Mouse (Mus musculus): ENCODE measurements around the gene Spata25. TPM values are rescaled to one million over a fixed set of nuclear protein-coding genes. Genes with fewer than 3 reads are reported as not detected.

The Spata25 gene
- polyA plus RNA-seq, 1 experiment from 2014 or later, result not detected

- Histone ChIP-seq H3K27ac (ENCODE audit: low read depth) (no peak overlapping the region), H3K9me3 (ENCODE audit: low read length) (no peaks in the 10 kb centered on the region), H3K4me2 (ENCODE audit: low read depth, low read length) (no peak overlapping the region), H3K4me1 (ENCODE audit: insufficient read depth) (peaks cover 3% of the 10 kb centered on the region), H3K9ac (replicated peaks) (no peak overlapping the region), H3K4me3 (ENCODE audit: low read depth, low read length) (no peak overlapping the region), H3K36me3 (replicated peaks; ENCODE audit: insufficient read depth, low read length) (no peaks in the 10 kb centered on the region), H3K27me3 (ENCODE audit: insufficient read depth, low read length) (peaks cover 6% of the 10 kb centered on the region; the same call in 1 of the 2 replicates)
- no peak for TF ChIP-seq CTCF (IDR thresholded peaks at IDR 0.05; ENCODE audit: low read depth)
- TF ChIP-seq EP300 (IDR thresholded peaks at IDR 0.05; ENCODE audit: low read depth), result no peak
- DNase-seq (no peak), ATAC-seq (no peak)
- WGBS (ENCODE audit: insufficient replicate concordance), result 79% methylated on average over 7 of the region's 7 CpGs
These were observed 49.5 kb downstream of the Spata25 start for GRCm38 (mm10) chr2:164778809-164779208.

- ATAC-seq, result no peak
- Histone ChIP-seq H3K9me3 (ENCODE audit: low read length) (no peaks in the 10 kb centered on the region), H3K27ac (ENCODE audit: low read depth) (no peak overlapping the region), H3K4me3 (ENCODE audit: low read depth, low read length) (no peak overlapping the region), H3K36me3 (replicated peaks; ENCODE audit: insufficient read depth, low read length) (peaks cover 7% of the 10 kb centered on the region; the same call in 1 of the 2 replicates), H3K4me1 (ENCODE audit: insufficient read depth) (peaks cover 8% of the 10 kb centered on the region), H3K4me2 (ENCODE audit: low read depth, low read length) (no peak overlapping the region), H3K27me3 (ENCODE audit: insufficient read depth, low read length) (peaks cover 6% of the 10 kb centered on the region; the same call in 1 of the 2 replicates), H3K9ac (replicated peaks) (no peak overlapping the region)
- DNase-seq, result no peak
- no peak for TF ChIP-seq CTCF (IDR thresholded peaks at IDR 0.05; ENCODE audit: low read depth)
- no peak for TF ChIP-seq EP300 (IDR thresholded peaks at IDR 0.05; ENCODE audit: low read depth)
- WGBS (ENCODE audit: insufficient replicate concordance), result 88% methylated on average over 11 of the region's 11 CpGs
These were observed 50.4 kb downstream of the Spata25 start for GRCm38 (mm10) chr2:164778015-164778287.

GRCm38 (mm10) chr2:164777246-164778014 lies 50.9 kb downstream of the Spata25 start:
- Histone ChIP-seq H3K27me3 (ENCODE audit: insufficient read depth, low read length) (peaks cover 6% of the 10 kb centered on the region; the same call in 1 of the 2 replicates), H3K4me2 (ENCODE audit: low read depth, low read length) (no peak overlapping the region), H3K36me3 (replicated peaks; ENCODE audit: insufficient read depth, low read length) (peaks cover 10% of the 10 kb centered on the region), H3K27ac (ENCODE audit: low read depth) (no peak overlapping the region), H3K4me3 (ENCODE audit: low read depth, low read length) (no peak overlapping the region), H3K9me3 (ENCODE audit: low read length) (no peaks in the 10 kb centered on the region), H3K9ac (replicated peaks) (no peak overlapping the region), H3K4me1 (ENCODE audit: insufficient read depth) (peaks cover 8% of the 10 kb centered on the region)
- ATAC-seq (no peak), DNase-seq (no peak)
- WGBS (ENCODE audit: insufficient replicate concordance), result 79% methylated on average over 30 of the region's 30 CpGs
- TF ChIP-seq CTCF (IDR thresholded peaks at IDR 0.05; ENCODE audit: low read depth) (no peak), EP300 (IDR thresholded peaks at IDR 0.05; ENCODE audit: low read depth) (no peak)

- no peak for TF ChIP-seq EP300 (IDR thresholded peaks at IDR 0.05; ENCODE audit: low read depth)
- no peak for TF ChIP-seq CTCF (IDR thresholded peaks at IDR 0.05; ENCODE audit: low read depth)
- Histone ChIP-seq H3K9me3 (ENCODE audit: low read length) (no peaks in the 10 kb centered on the region), H3K4me3 (ENCODE audit: low read depth, low read length) (no peak overlapping the region), H3K4me2 (ENCODE audit: low read depth, low read length) (no peak overlapping the region), H3K9ac (replicated peaks) (no peak overlapping the region), H3K27me3 (ENCODE audit: insufficient read depth, low read length) (peaks cover 6% of the 10 kb centered on the region; the same call in 1 of the 2 replicates), H3K4me1 (ENCODE audit: insufficient read depth) (peaks cover 13% of the 10 kb centered on the region), H3K27ac (ENCODE audit: low read depth) (no peak overlapping the region), H3K36me3 (replicated peaks; ENCODE audit: insufficient read depth, low read length) (peaks cover 16% of the 10 kb centered on the region)
- ATAC-seq (no peak), DNase-seq (no peak)
- 60% methylated on average over 17 of the region's 17 CpGs for WGBS (ENCODE audit: insufficient replicate concordance)
These were observed 51.5 kb downstream of the Spata25 start for GRCm38 (mm10) chr2:164776801-164777200.

Other genes starting within 250 kb of the Spata25 start
- gene Wfdc6a, start 243.1 kb downstream of the Spata25 start, polyA plus RNA-seq (2015; fragmentation: Nextera tagmentation; extraction: Ambion mirVana), result not detected in 2 replicates
- not detected in 2 replicates for gene Eppin, start 234.9 kb downstream of the Spata25 start, polyA plus RNA-seq (2015; fragmentation: Nextera tagmentation; extraction: Ambion mirVana)
- gene Wfdc6b, start 215.0 kb downstream of the Spata25 start, polyA plus RNA-seq (2015; fragmentation: Nextera tagmentation; extraction: Ambion mirVana), result not detected in 2 replicates
- not detected in 2 replicates for gene Wfdc8, start 214.9 kb downstream of the Spata25 start, polyA plus RNA-seq (2015; fragmentation: Nextera tagmentation; extraction: Ambion mirVana)
- not detected in 2 replicates for gene Wfdc16, start 189.7 kb downstream of the Spata25 start, polyA plus RNA-seq (2015; fragmentation: Nextera tagmentation; extraction: Ambion mirVana)
- gene Wfdc10, start 172.5 kb downstream of the Spata25 start, polyA plus RNA-seq (2015; fragmentation: Nextera tagmentation; extraction: Ambion mirVana), result not detected in 2 replicates
- gene Wfdc9, start 172.0 kb downstream of the Spata25 start, polyA plus RNA-seq (2015; fragmentation: Nextera tagmentation; extraction: Ambion mirVana), result not detected in 2 replicates
- not detected in 2 replicates for gene Wfdc11, start 154.4 kb downstream of the Spata25 start, polyA plus RNA-seq (2015; fragmentation: Nextera tagmentation; extraction: Ambion mirVana)
- not detected in 2 replicates for gene Wfdc13, start 143.4 kb downstream of the Spata25 start, polyA plus RNA-seq (2015; fragmentation: Nextera tagmentation; extraction: Ambion mirVana)
- gene Spint4, start 130.0 kb downstream of the Spata25 start, polyA plus RNA-seq (2015; fragmentation: Nextera tagmentation; extraction: Ambion mirVana), result not detected in 2 replicates
- gene Spint5, start 113.2 kb downstream of the Spata25 start, polyA plus RNA-seq (2015; fragmentation: Nextera tagmentation; extraction: Ambion mirVana), result not detected in 2 replicates
- 2.0 and 2.5 TPM in 2 replicates for gene Wfdc3, start 82.6 kb downstream of the Spata25 start, polyA plus RNA-seq (2015; fragmentation: Nextera tagmentation; extraction: Ambion mirVana)
- gene Dnttip1, start 82.6 kb downstream of the Spata25 start, polyA plus RNA-seq (2015; fragmentation: Nextera tagmentation; extraction: Ambion mirVana), result 33.7 and 34.2 TPM in 2 replicates
- gene Ube2c, start 58.6 kb downstream of the Spata25 start, polyA plus RNA-seq (2015; fragmentation: Nextera tagmentation; extraction: Ambion mirVana), result 243 and 277 TPM in 2 replicates
- gene Tnnc2, start 48.6 kb downstream of the Spata25 start, polyA plus RNA-seq (2015; fragmentation: Nextera tagmentation; extraction: Ambion mirVana), result 6.5 and 127 TPM in 2 replicates
- gene Snx21, start 42.7 kb downstream of the Spata25 start, polyA plus RNA-seq (2015; fragmentation: Nextera tagmentation; extraction: Ambion mirVana), result 6.1 and 7.4 TPM in 2 replicates
- 23.1 and 25.0 TPM in 2 replicates for gene Acot8, start 23.7 kb downstream of the Spata25 start, polyA plus RNA-seq (2015; fragmentation: Nextera tagmentation; extraction: Ambion mirVana)
- 2.0 and 2.2 TPM in 2 replicates for gene Zswim3, start 23.4 kb downstream of the Spata25 start, polyA plus RNA-seq (2015; fragmentation: Nextera tagmentation; extraction: Ambion mirVana)
- gene Zswim1, start 5.9 kb downstream of the Spata25 start, polyA plus RNA-seq (2015; fragmentation: Nextera tagmentation; extraction: Ambion mirVana), result 3.1 TPM in 2 replicates
- gene Ctsa, start 4.3 kb upstream of the Spata25 start, polyA plus RNA-seq (2015; fragmentation: Nextera tagmentation; extraction: Ambion mirVana), result 101 and 109 TPM in 2 replicates
- gene Neurl2, start 4.9 kb upstream of the Spata25 start, polyA plus RNA-seq (2015; fragmentation: Nextera tagmentation; extraction: Ambion mirVana), result 2.5 and 3.1 TPM in 2 replicates
- 33.4 and 35.3 TPM in 2 replicates for gene Pltp, start 29.2 kb upstream of the Spata25 start, polyA plus RNA-seq (2015; fragmentation: Nextera tagmentation; extraction: Ambion mirVana)
- gene Pcif1, start 50.8 kb upstream of the Spata25 start, polyA plus RNA-seq (2015; fragmentation: Nextera tagmentation; extraction: Ambion mirVana), result 38.4 and 38.6 TPM in 2 replicates
- 2.1 and 2.5 TPM in 2 replicates for gene Zfp335, start 83.2 kb upstream of the Spata25 start, polyA plus RNA-seq (2015; fragmentation: Nextera tagmentation; extraction: Ambion mirVana)
- 15.8 and 17.2 TPM in 2 replicates for gene Mmp9, start 112.2 kb upstream of the Spata25 start, polyA plus RNA-seq (2015; fragmentation: Nextera tagmentation; extraction: Ambion mirVana)
- 0.39 and 0.60 TPM in 2 replicates for gene Slc12a5, start 132.3 kb upstream of the Spata25 start, polyA plus RNA-seq (2015; fragmentation: Nextera tagmentation; extraction: Ambion mirVana)
- 7.5 and 8.1 TPM in 2 replicates for gene Ncoa5, start 206.3 kb upstream of the Spata25 start, polyA plus RNA-seq (2015; fragmentation: Nextera tagmentation; extraction: Ambion mirVana)
- gene Cd40, start 227.1 kb upstream of the Spata25 start, polyA plus RNA-seq (2015; fragmentation: Nextera tagmentation; extraction: Ambion mirVana), result 3.6 and 4.5 TPM in 2 replicates